Mouse (Mus musculus) limb, embryonic 14.5 days (tissue): ENCODE measurements around the gene Hikeshi. TPM values are rescaled to one million over a fixed set of nuclear protein-coding genes. Genes with fewer than 3 reads are reported as not detected.

Experiments used
- ATAC-seq: fragments of 200-750 bp; cut with Nextera tagmentation; 2 replicates; pipeline ENCODE4 v1.8.0; 2017; ENCODE audit warnings: low read depth, moderate number of reproducible peaks, moderate TSS enrichment; ENCODE audit not compliant: low FRiP score
- DNase-seq: peaks from one replicate; pipeline ENCODE4 v3.0.0-alpha.2; 2015; ENCODE audit warnings: low spot score
- H3K27ac ChIP-seq: fragments of 300-500 bp; sonication (generic); replicated peaks from 2 replicates; pipeline ENCODE4 v1.5.1; 2014; ENCODE audit warnings: low read depth, mild to moderate bottlenecking, low read length, moderate library complexity, mixed read lengths
- H3K27me3 ChIP-seq: fragments of 300-500 bp; sonication (generic); 2 replicates; pipeline ENCODE4 v1.6.1; 2014; ENCODE audit warnings: low read length, mixed read lengths; ENCODE audit not compliant: control insufficient read depth, insufficient read depth
- H3K36me3 ChIP-seq: fragments of 300-500 bp; sonication (generic); 2 replicates; pipeline ENCODE4 v1.6.1; 2014; ENCODE audit warnings: mild to moderate bottlenecking, low read length, moderate library complexity, mixed read lengths; ENCODE audit not compliant: control insufficient read depth, insufficient read depth
- H3K4me1 ChIP-seq: fragments of 300-500 bp; sonication (generic); 2 replicates; pipeline ENCODE4 v1.6.1; 2014; ENCODE audit warnings: antibody characterized with exemption, low read length, mixed read lengths; ENCODE audit not compliant: control insufficient read depth, insufficient read depth
- H3K4me2 ChIP-seq: fragments of 300-500 bp; sonication (generic); replicated peaks from 2 replicates; pipeline ENCODE4 v1.6.1; 2014; ENCODE audit warnings: low read depth, mild to moderate bottlenecking, low read length, moderate library complexity; ENCODE audit not compliant: severe bottlenecking
- H3K4me3 ChIP-seq: fragments of 300-500 bp; sonication (generic); replicated peaks from 2 replicates; pipeline ENCODE4 v1.5.1; 2014; ENCODE audit warnings: low read length
- H3K9ac ChIP-seq: fragments of 300-500 bp; sonication (generic); 2 replicates; pipeline ENCODE4 v1.6.1; 2014; ENCODE audit warnings: mild to moderate bottlenecking, low read depth, low read length, moderate library complexity; ENCODE audit not compliant: severe bottlenecking
- H3K9me3 ChIP-seq: fragments of 300-500 bp; sonication (generic); 2 replicates; pipeline ENCODE4 v1.6.1; 2016; ENCODE audit warnings: low read length; ENCODE audit not compliant: control insufficient read depth
- POLR2A ChIP-seq: fragments of 200-500 bp; IDR thresholded peaks from 2 replicates; pipeline ENCODE4 v1.8.0; 2012; ENCODE audit warnings: inconsistent platforms, mild to moderate bottlenecking, moderate library complexity, borderline replicate concordance; ENCODE audit not compliant: insufficient read depth, insufficient read length; ENCODE audit errors: extremely low read depth
- WGBS: fragments of 180-500 bp; shearing (Covaris S2); extraction: QIAGEN DNeasy Blood & Tissue Kit; methylation state at CpG from one replicate; pipeline ENCODE4 v1.1.7; 2014; 5-methylcytosine and 5-hydroxymethylcytosine counted together
- polyA plus RNA-seq, 2 experiments: library from polyadenylated mRNA; depleted of rRNA in 1 of 2; stranded (reverse) in 1 of 2; unstranded in 1 of 2; fragments of >200 nt; fragmentation: Nextera tagmentation in 1 of 2; extraction: Ambion mirVana in 1 of 2; gene quantifications; 2 replicates each; pipeline versions ENCODE4 v1.2.1 to v1.2.3; 2012 to 2014

Gene Hikeshi
- polyA plus RNA-seq, 2 experiments: 69.6 to 124 TPM

DNA sequence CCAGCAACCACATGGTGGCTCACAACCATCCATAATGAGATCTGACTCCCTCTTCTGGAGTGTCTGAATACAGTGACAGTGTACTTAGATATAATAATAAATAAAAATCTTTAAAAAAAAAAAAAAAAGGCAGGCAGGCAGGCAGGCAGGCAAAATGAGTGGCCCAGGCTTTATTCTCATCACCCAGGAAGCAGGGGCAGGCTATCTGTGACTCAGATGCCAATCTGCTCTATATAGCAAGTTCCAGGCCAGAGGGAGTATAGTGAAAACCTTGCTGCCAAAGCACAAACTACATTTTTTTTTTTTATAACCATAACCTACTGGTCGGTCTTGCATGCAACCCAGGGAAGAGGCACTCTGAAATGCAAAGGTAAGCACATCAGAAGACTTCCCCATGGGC is 25.8 kb upstream of the Hikeshi start:
- TF ChIP-seq POLR2A: no peak
- WGBS: 90% methylated on average over 1 of the region's 1 CpGs
- Histone ChIP-seq H3K36me3 (peaks cover 76% of the 10 kb centered on the region), H3K9me3 (no peaks in the 10 kb centered on the region), H3K27ac (no peak overlapping the region), H3K27me3 (no peaks in the 10 kb centered on the region), H3K9ac (no peak overlapping the region), H3K4me3 (no peak overlapping the region), H3K4me1 (no peaks in the 10 kb centered on the region), H3K4me2 (no peak overlapping the region)
- ATAC-seq (no peak), DNase-seq (no peak)

DNA sequence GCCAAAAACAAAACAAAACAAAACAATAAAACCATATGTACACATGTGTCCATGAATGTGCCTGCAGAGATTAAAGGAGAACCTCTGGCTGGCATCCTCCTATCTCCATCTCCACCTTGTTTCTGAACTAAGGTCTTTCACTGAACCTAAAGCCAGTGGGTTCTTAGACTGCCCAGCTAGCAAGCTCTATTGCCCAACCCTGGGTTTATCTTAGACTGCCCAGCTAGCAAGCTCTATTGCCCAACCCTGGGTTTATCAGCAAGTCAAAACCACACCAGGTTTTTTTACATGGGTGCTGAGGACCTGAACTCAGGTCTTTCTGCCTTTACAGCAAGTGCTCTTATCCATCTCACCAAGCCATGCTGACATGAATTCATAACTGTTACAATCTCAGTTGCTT is 22.1 kb upstream of the Hikeshi start:
- Histone ChIP-seq H3K27ac (no peak overlapping the region), H3K4me2 (no peak overlapping the region), H3K9ac (no peak overlapping the region), H3K4me1 (no peaks in the 10 kb centered on the region), H3K9me3 (no peaks in the 10 kb centered on the region), H3K27me3 (no peaks in the 10 kb centered on the region), H3K4me3 (no peak overlapping the region), H3K36me3 (peaks cover 67% of the 10 kb centered on the region)
- ATAC-seq: no peak
- no peak for DNase-seq
- no peak for TF ChIP-seq POLR2A

DNA sequence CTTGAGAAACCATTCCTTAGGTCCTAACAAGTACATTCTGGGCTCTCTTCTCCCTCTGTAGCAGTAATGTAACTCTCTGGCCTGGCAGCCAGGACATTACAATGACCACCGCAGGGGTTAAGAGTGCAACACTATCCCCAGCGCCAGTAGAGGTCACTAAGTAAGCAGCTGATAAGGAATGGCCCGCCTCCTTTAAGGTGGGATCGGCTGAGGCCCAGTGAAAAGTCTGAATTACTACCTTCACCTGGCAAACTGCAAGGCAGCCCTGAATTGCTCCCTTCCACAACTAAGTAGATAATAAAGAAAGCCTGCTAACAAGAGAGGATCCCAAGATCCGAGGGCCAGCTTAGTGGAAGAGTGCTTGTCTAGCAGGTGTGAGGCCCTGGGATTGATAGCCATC is 16.3 kb upstream of the Hikeshi start:
- Histone ChIP-seq H3K9ac (no peak overlapping the region), H3K27me3 (no peaks in the 10 kb centered on the region), H3K9me3 (no peaks in the 10 kb centered on the region), H3K36me3 (peaks cover 69% of the 10 kb centered on the region), H3K4me3 (no peak overlapping the region), H3K4me2 (no peak overlapping the region), H3K27ac (no peak overlapping the region), H3K4me1 (no peaks in the 10 kb centered on the region)
- ATAC-seq: no peak
- DNase-seq: no peak
- 41% methylated on average over 5 of the region's 5 CpGs for WGBS
- no peak for TF ChIP-seq POLR2A

DNA sequence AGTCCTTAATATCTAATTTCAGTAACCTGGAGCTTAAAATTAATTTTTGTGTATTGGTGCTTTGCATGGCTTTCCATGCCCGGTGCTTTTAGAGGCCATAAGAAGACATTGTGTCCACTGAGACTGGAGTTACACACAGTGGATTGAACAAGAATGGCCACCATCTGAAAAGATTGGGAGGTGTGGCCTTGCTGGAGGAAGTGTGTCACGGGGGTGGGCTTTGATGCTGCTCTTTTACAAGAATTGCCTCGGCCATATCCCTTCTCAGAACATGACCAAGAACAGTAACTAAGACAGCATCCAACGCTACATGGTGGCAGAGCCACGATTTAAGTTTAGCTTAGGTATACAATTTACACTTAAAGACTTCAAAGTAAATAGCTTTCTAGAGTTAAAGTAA is 13.3 kb upstream of the Hikeshi start:
- no peaks in the 10 kb centered on the region for H3K4me1 ChIP-seq
- ATAC-seq: no peak
- H3K36me3 ChIP-seq: peaks cover 48% of the 10 kb centered on the region
- no peak overlapping the region for H3K27ac ChIP-seq
- no peak overlapping the region for H3K4me3 ChIP-seq
- 82% methylated on average over 5 of the region's 5 CpGs for WGBS
- no peak for TF ChIP-seq POLR2A
- no peak overlapping the region for H3K9ac ChIP-seq
- H3K9me3 ChIP-seq: no peaks in the 10 kb centered on the region
- no peak overlapping the region for H3K4me2 ChIP-seq
- no peak for DNase-seq
- H3K27me3 ChIP-seq: no peaks in the 10 kb centered on the region

DNA sequence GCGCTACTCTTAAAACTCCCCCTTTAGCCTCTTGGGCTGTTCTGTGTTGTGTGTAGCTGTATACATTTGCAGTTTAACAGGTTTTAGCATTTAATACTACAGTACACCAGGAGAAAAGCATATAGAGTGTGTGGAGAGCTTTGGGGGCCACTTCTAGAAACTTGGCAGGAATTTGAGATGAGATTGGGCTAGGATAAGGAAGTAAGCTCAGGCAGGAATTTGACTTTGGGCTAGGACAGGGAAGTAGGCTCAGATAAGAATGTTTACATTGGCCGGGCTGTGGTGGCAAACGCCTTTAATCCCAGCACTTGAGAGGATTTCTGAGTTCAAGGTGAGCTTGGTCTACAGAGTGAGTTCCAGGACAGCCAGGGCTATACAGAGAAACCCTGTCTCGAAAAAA is 8.4 kb upstream of the Hikeshi start:
- Histone ChIP-seq H3K27ac (no peak overlapping the region), H3K4me1 (no peaks in the 10 kb centered on the region), H3K36me3 (peaks cover 10% of the 10 kb centered on the region; the same call in 1 of the 2 replicates), H3K9ac (no peak overlapping the region), H3K4me2 (no peak overlapping the region), H3K4me3 (no peak overlapping the region), H3K9me3 (no peaks in the 10 kb centered on the region), H3K27me3 (no peaks in the 10 kb centered on the region)
- DNase-seq (no peak), ATAC-seq (no peak)
- 73% methylated on average over 4 of the region's 4 CpGs for WGBS
- TF ChIP-seq POLR2A: no peak

DNA sequence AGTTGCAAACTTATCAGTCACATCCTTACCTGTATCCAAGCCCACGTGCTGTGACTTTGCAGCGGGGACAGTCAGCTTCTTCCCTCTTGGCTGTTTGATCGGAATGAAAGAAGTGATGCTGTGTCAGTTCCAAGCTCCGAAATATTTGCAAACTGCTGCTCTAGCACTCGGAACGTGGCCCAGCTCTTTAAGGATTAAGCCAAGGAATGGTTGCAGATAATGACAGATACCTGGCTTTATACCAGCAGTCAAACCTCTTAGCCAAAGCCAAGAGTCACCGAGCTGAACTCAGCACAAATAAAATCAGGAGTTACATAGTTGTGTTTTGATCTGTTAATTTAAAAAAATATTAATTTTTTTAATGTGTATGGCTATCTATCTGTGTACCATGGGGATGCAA is 7.0 kb upstream of the Hikeshi start:
- no peak for DNase-seq
- no peak overlapping the region for H3K9ac ChIP-seq
- no peaks in the 10 kb centered on the region for H3K36me3 ChIP-seq
- no peak overlapping the region for H3K27ac ChIP-seq
- H3K4me3 ChIP-seq: no peak overlapping the region
- WGBS: 86% methylated on average over 7 of the region's 7 CpGs
- no peaks in the 10 kb centered on the region for H3K4me1 ChIP-seq
- no peak for TF ChIP-seq POLR2A
- no peaks in the 10 kb centered on the region for H3K9me3 ChIP-seq
- no peaks in the 10 kb centered on the region for H3K27me3 ChIP-seq
- no peak for ATAC-seq
- H3K4me2 ChIP-seq: no peak overlapping the region
